Mouse (Mus musculus) kidney, postnatal 4 days (tissue): Measurements from ENCODE around the gene Inpp5a.

Experiments
- DNase-seq, 2 experiments: peaks; one replicate each; pipeline ENCODE4 v3.0.0; 2021; ENCODE audit warnings: mixed read lengths in 2 of 2

The Inpp5a gene

GRCm38 (mm10) chr7:139377381-139377780 is 11.5 kb upstream of the Inpp5a start:
- DNase-seq = no peak

- DNase-seq = no peak
These were observed 10.6 kb upstream of the Inpp5a start for GRCm38 (mm10) chr7:139378355-139378754.

GRCm38 (mm10) chr7:139379745-139380144 is 9.2 kb upstream of the Inpp5a start:
- DNase-seq = no peak

GRCm38 (mm10) chr7:139380225-139380624 is 8.7 kb upstream of the Inpp5a start:
- no peak for DNase-seq

GRCm38 (mm10) chr7:139381877-139382276 is 7.0 kb upstream of the Inpp5a start:
- DNase-seq = no peak

GRCm38 (mm10) chr7:139382796-139383195 is 6.1 kb upstream of the Inpp5a start:
- no peak for DNase-seq

- no peak for DNase-seq
These were observed 4.4 kb upstream of the Inpp5a start for GRCm38 (mm10) chr7:139384500-139384899.

- DNase-seq = no peak
These were observed 3.9 kb upstream of the Inpp5a start for GRCm38 (mm10) chr7:139384916-139385530.

- no peak for DNase-seq
These were observed 1.8 kb upstream of the Inpp5a start for GRCm38 (mm10) chr7:139386933-139387690.

- DNase-seq = no peak
These were observed 814 bp upstream of the Inpp5a start for GRCm38 (mm10) chr7:139387921-139388669.

GRCm38 (mm10) chr7:139389213-139389761 is 378 bp downstream of the Inpp5a start:
- no peak for DNase-seq

- no peak for DNase-seq
These were observed 1.5 kb downstream of the Inpp5a start for GRCm38 (mm10) chr7:139390380-139390779.

- DNase-seq = no peak
These were observed 2.0 kb downstream of the Inpp5a start for GRCm38 (mm10) chr7:139390926-139391325.

- DNase-seq = no peak
These were observed 2.8 kb downstream of the Inpp5a start for GRCm38 (mm10) chr7:139391691-139392090.

GRCm38 (mm10) chr7:139392106-139392505 is 3.2 kb downstream of the Inpp5a start:
- no peak for DNase-seq

GRCm38 (mm10) chr7:139392691-139393235 is 3.9 kb downstream of the Inpp5a start:
- DNase-seq = peak in 1 of 2 experiments; percentile 53

GRCm38 (mm10) chr7:139397521-139397920 is 8.6 kb downstream of the Inpp5a start:
- DNase-seq = peak; percentile 54 to 66

- DNase-seq = no peak
These were observed 9.2 kb downstream of the Inpp5a start for GRCm38 (mm10) chr7:139398111-139398510.

GRCm38 (mm10) chr7:139398530-139399021 is 9.7 kb downstream of the Inpp5a start:
- DNase-seq = peak in 1 of 2 experiments; percentile 52

GRCm38 (mm10) chr7:139399572-139399971 is 10.7 kb downstream of the Inpp5a start:
- no peak for DNase-seq

- DNase-seq = no peak
These were observed 11.2 kb downstream of the Inpp5a start for GRCm38 (mm10) chr7:139399977-139400685.

GRCm38 (mm10) chr7:139400926-139401325 is 12.0 kb downstream of the Inpp5a start:
- no peak for DNase-seq
